8 mouse cellular contexts compared by ENCODE assay signal in genomic region chr3:146009859-146010645, GRCm38 (mm10). TPM values are rescaled to one million over a fixed set of nuclear protein-coding genes. Genes with fewer than 3 reads are reported as not detected.
DNase-seq lines count a peak whose midpoint lies in the region; ATAC-seq lines count a peak whose summit lies in the region.

No protein-coding gene starts in this region.

- H3K36me3 ChIP-seq in embryonic facial prominence, embryonic 11.5 days (replicated peaks; ENCODE audit: control insufficient read depth, insufficient read depth, low read depth, low read length) = peaks cover 4% of the 10 kb centered on the region; the same call in 1 of the 2 replicates
- peaks cover 11% of the 10 kb centered on the region for H3K36me3 ChIP-seq in stomach, embryonic 15.5 days

- DNase-seq in urinary bladder, postnatal 14 days (ENCODE audit: low spot score) = peak; percentile 40
- no peak for DNase-seq in urinary bladder, postnatal 10 days (ENCODE audit: low spot score)
- peak; percentile 61 for DNase-seq in embryonic facial prominence, embryonic 11.5 days (ENCODE audit: low spot score)
- peak; percentile 43 to 58 for DNase-seq in heart, postnatal 10 days
- DNase-seq in right cerebral cortex, postnatal 4 days = no peak
- DNase-seq in frontal cortex, postnatal 10 days (ENCODE audit: low spot score in 2 of 2) = no peak
- DNase-seq in left cerebral cortex, postnatal 36 days (ENCODE audit: low spot score in 2 of 2) = no peak

- no peaks in the 10 kb centered on the region for H3K4me1 ChIP-seq in embryonic facial prominence, embryonic 11.5 days (ENCODE audit: control insufficient read depth, insufficient read depth, low read length)
- no peaks in the 10 kb centered on the region; the same call in 1 of the 2 replicates for H3K4me1 ChIP-seq in stomach, embryonic 15.5 days

- no peak overlapping the region for H3K9ac ChIP-seq in embryonic facial prominence, embryonic 11.5 days (replicated peaks; ENCODE audit: low read length)
- H3K9ac ChIP-seq in stomach, embryonic 15.5 days = no peak overlapping the region

- H3K27ac ChIP-seq in embryonic facial prominence, embryonic 11.5 days (replicated peaks; ENCODE audit: low read depth, low read length) = peak overlapping the region; percentile 1; the same call in 1 of the 2 replicates
- H3K27ac ChIP-seq in stomach, embryonic 15.5 days = peak overlapping the region; percentile 68

- 0 out of 2 replicates have a peak, but pooled peaks have one; percentile 58 for ATAC-seq in embryonic facial prominence, embryonic 11.5 days (replicated peaks; ENCODE audit: insufficient number of reproducible peaks, low FRiP score, low TSS enrichment, low read depth)
- no peak for ATAC-seq in stomach, embryonic 15.5 days (ENCODE audit: insufficient read depth, low FRiP score, low read depth)

- no peaks in the 10 kb centered on the region for H3K9me3 ChIP-seq in embryonic facial prominence, embryonic 11.5 days (replicated peaks; ENCODE audit: control insufficient read depth, low read length)
- H3K9me3 ChIP-seq in stomach, embryonic 15.5 days = no peaks in the 10 kb centered on the region

- no peaks in the 10 kb centered on the region for H3K27me3 ChIP-seq in embryonic facial prominence, embryonic 11.5 days (ENCODE audit: control insufficient read depth, insufficient read depth, low read length)
- H3K27me3 ChIP-seq in stomach, embryonic 15.5 days (replicated peaks) = no peaks in the 10 kb centered on the region

- no peak overlapping the region for H3K4me2 ChIP-seq in embryonic facial prominence, embryonic 11.5 days (ENCODE audit: low read depth, low read length)
- peak overlapping the region; percentile 16; the same call in 1 of the 2 replicates for H3K4me2 ChIP-seq in stomach, embryonic 15.5 days

- H3K4me3 ChIP-seq in embryonic facial prominence, embryonic 11.5 days (ENCODE audit: low read depth, low read length) = no peak overlapping the region
- H3K4me3 ChIP-seq in stomach, embryonic 15.5 days (replicated peaks) = no peak overlapping the region

- 53% methylated on average over 19 of the region's 20 CpGs for WGBS in embryonic facial prominence, embryonic 11.5 days
- 47% methylated on average over 17 of the region's 20 CpGs for WGBS in stomach, embryonic 15.5 days

- intact Hi-C loops in heart, postnatal 10 days (cut with DNase I) = no loop called here
- intact Hi-C loops in left cerebral cortex, postnatal 36 days (cut with DNase I) = no loop called here

RNA-seq across cellular contexts. Expression of gene Syde2, which starts 22.4 kb away (rescaled TPM):
- polyA plus RNA-seq in embryonic facial prominence, embryonic 11.5 days (2014; fragmentation: Nextera tagmentation; extraction: Ambion mirVana) = 1.9 and 2.0 TPM in 2 replicates
- 10 to 100 TPM; 27.4 to 29.0 TPM for total RNA-seq in heart, postnatal 10 days (2021)
- polyA plus RNA-seq in stomach, embryonic 15.5 days (2015; fragmentation: Nextera tagmentation; extraction: Ambion mirVana) = 2.0 and 2.1 TPM in 2 replicates
- 1 to 10 TPM; 3.1 to 3.5 TPM for total RNA-seq in left cerebral cortex, postnatal 36 days (2021)

Comparison
In these comparisons a context has a peak if more than half of its experiments do, and no peak if none do; other contexts are left out.
1. DNase-seq: peak in urinary bladder, postnatal 14 days (single experiment), embryonic facial prominence, embryonic 11.5 days (single experiment) and heart, postnatal 10 days (2 of 2); none in urinary bladder, postnatal 10 days (single experiment), right cerebral cortex, postnatal 4 days (single experiment), frontal cortex, postnatal 10 days (0 of 2) and left cerebral cortex, postnatal 36 days (0 of 2).
2. RNA of gene Syde2, which starts 22.4 kb away (total RNA-seq): 27.4 to 29.0 TPM in heart, postnatal 10 days; 3.1 to 3.5 TPM in left cerebral cortex, postnatal 36 days; every median in the first group is over 4 times any median in the second.